Mouse (Mus musculus) right cerebral cortex, adult 2 months (tissue): ENCODE data around the gene Rapgef4.

ENCODE experiments used
- DNase-seq, 2 experiments: peaks; one replicate each; pipeline ENCODE4 v3.0.0; 2021 to 2022; ENCODE audit warnings: low spot score in 2 of 2

Rapgef4 gene

DNA sequence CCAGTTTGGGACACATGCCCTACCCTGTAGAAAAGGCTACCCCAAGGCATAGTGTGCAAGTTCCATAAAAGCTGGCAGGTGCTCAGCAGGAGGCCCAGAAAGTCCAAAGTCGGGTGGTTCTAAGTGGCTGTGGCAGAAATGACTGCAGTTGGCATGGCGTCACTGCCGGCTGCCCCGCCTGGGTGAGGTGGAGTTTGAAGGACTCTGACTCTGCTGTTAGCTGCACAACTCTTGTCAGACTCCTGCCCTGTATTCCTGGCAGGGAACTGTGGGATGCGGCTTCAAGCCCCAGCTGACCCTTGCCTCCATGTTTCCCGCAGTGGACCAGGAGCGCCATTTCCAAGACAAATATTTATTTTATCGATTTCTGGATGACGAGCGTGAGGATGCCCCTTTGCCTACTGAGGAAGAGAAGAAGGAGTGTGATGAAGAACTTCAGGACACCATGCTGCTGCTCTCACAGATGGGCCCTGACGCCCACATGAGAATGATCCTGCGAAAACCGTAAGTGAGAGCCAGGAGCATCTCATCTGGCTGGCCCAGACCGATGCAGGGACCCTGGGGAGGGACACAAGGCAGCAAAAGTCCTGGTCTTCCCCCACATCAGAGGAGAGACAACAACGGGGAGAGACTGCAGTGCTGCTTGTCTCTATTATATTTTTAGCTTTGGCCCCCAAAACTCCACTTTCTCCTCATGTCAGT lies 198.7 kb downstream of the Rapgef4 start:
- no peak for DNase-seq

DNA sequence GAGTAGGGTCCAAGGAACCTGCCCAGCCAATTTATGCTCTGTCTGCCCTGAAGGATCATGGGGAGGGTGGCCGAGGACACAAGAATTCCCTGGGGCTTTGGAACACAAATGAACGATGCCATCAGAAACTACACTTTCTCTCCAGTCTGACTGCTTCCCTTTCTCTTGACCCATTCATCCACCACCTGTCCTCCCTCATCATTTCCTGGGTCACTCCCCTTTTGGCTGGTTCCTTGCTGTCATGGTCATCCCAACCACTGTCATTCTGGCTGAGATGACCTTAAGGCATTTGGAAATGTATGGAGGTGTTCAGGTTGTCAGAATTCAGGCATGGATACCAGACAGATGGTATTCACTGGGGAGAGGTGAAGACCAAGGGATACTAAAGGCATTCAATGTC lies 200.4 kb downstream of the Rapgef4 start:
- no peak for DNase-seq

DNA sequence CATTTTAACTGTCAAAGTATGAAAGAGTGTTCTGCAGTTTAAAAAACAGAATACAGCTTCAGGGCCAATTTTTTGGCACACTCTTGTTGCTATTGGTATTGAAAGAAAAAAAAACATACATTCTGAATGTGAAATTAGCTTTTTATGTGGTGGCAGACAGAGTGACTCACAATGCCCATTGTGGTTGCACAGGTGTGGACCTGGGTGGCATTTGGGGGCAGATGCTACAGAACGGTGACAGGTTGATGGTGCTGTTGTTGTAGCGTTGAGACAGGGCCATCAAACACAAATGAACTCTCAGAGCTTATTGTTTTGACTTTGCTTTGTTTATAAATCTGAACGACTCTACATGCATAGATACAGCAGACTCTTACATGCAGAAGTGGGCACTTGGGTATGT lies 202.7 kb downstream of the Rapgef4 start:
- DNase-seq = no peak

DNA sequence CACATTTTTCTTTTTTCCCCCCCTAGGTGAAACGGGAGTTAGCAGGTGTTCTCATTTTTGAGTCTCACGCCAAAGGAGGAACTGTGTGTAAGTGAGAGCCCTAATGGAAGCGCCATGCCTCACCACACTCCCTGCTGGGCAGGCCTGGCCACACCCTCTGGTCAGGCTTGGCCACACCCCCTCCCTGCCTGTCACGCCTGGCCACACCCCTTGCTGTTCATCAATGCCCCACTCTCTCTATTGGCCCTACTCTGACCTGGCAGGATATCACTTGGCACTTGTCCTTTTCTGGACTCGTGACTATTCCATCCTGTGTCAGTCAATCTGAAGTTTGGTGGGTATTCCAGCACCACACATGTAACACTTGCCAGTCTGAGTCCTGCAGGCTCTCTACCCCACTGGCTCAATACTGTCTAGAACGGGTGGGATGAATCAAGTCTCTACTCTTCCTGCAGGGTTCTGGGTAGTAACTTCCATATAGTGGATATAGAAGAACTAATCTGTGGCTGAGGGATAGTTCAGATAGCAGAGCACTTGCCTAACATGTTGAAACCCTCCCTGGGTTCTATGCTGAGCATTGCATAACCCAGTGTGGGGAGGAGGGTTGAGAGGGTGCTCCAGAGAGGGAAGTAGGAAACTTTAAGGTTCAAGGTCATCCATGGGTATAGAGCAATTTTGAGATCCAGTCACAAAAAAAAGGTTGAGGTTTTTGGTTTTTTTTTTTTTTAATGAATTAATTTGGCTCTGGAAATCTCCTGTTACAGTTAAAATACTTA lies 215.3 kb downstream of the Rapgef4 start:
- DNase-seq = no peak

DNA sequence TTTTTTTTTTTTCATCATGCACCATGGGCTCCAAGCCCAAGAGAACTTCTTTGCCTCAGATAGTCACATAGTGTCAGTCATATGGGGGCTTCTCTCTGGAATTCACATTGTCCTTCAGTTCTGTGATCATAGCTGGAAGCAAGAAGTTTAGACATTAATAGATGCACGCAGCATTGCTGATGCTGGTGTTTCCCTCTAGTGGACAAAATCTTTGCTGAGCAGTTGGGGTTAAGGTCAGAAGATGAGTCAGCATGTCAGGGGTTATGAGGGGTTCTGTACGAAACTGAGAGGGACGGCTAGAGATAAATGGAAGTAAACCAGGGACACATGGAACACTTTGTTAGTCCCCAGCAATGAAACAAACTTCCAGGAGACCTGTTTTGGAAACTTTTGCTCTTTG lies 216.0 kb downstream of the Rapgef4 start:
- DNase-seq = no peak

DNA sequence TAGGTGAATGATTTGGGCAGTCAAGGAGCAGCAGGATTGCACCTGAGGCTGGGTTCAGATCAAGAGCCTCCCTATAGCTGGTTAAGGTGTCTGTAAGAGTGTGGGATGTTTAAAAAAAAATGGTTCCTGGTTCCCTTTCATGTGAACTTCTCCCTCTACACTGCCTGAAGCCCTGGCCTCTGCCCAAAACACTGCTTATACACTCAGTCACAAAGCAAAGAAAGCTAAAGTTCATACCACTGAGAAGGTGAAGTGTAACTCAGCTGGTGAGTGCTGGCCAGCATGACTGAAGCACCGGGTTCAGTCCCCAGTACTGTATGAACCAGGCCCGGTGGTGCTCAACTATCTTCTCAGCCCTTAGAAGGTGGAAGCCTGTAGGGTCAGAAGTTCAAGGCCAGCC lies 218.4 kb downstream of the Rapgef4 start:
- DNase-seq = no peak

DNA sequence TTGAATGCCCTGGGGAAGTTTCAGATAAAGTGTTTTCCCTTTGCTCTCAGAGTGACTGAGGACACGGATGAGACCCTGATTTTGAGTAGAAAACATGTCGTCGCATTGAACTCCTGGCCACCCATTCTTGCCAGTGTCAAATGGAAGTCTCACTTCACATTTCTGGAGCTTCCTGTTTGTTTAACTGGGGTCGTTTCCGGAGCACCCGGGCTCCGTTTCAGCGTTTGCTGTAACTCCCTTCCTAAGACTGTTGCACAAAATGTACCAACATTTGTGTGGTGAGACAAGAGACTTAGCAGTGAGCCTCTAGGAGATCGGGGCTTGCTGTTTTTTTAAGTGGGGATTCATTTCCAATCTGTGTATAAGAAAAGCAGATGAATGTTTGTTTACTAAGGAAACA lies 220.5 kb downstream of the Rapgef4 start:
- DNase-seq = no peak

DNA sequence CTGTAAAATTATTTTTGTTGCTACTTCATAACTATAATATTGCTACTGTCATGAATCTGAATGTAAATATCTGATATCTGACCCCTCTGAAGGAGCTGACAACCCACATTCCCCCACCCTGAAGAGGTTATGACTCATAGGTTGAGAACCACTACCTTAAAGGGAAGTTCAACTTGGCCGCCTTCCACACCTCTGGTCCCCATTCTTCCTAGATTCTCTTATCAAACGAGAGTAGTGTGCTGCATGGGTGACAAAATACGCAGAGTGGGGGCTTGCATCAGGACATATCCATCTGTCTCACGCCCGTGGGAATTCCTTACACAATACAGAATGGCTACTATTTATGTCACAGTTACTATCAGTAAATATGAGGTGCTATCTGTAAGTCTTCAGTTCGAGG lies 221.2 kb downstream of the Rapgef4 start:
- DNase-seq = no peak

DNA sequence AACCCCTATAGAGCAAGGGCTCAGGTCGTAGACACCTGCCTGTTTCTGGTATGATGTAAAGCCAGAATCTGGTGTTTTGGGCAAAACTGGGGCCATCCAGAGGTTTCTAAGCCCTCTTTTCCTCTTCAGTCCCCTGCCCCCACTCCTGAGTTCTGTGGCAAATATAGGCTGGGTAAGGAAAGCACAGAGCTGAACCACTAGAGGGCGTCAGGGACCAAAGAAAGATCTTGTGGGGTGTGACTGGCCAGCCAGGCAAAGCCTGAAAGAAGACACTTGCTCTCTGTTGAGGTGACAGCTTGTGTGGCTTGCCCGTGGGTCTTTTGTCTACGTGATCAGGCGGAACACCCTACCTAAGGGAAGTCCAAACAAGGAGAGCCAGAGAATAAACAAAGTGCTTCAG lies 222.6 kb downstream of the Rapgef4 start:
- peak; percentile 78 to 82 for DNase-seq

DNA sequence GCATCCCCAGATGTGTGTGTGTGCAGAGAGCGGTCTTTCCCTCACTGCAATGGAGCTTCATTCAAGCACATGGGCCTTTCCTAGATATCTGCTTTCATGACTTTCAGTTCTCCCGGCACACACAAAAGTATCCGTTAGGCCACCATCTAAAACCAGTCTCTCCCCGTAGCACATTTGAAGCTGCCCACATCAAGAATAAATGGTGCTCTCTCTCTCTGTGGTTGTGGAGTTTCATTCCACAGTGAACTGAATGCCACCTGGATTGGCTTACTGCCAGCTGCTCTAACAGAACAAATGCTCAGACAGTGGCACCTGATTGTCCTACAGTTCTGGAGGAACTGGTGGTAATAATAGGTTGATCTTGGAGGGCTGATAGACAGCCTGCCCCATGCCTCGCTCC lies 224.8 kb downstream of the Rapgef4 start:
- DNase-seq = no peak

DNA sequence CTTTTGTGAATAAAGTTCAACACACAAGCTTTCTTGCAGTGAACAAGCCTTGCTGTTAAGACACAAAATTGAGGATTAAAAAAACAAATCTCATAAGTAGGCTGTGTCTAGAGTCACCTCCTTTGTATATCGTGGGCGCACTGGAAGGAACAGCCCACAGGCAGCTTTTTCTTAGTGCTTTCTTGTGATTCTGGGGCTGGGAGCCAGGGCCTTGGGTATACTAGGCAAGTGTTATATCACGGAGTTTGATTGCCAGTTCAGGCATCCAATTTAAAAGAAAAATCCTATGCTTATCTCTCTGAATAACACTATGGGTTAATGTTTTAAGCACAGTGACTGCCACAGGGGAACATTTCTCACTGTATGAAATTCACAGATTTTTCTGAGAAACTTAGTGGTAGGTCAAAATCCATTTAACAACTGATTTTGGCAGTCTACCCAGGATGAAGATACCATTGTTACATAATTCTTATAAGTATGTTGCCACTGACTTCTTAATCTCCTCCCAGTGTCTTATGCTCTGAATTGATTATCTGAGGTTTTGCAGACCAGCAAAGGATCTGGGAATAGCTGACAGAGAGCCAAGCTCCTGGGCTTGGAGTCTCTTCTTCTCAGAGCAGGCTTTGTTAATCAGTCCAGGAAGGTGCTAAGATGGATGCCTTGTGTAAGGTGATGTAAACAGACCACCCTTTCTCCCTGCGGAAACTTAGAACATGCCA lies 225.6 kb downstream of the Rapgef4 start:
- DNase-seq = peak; percentile 29 to 32

DNA sequence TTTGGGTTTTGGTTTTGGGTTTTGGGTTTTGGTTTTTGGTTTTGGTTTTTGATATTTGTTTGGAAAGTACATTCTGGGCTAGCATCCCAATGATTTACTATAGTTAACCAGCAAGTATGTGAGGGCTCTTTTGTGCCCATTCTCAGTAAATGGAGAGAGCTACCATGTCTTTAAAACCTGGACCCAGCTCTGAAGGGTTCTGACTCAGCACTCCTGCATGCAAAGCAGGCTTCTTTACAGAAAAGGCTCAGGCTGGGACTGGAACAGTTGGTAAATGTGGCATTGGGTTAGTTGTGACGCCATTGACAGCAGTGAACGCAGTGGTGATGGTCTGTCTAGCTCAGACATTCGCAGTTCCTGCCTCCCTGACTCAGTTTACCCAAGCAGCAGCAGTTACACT lies 236.3 kb downstream of the Rapgef4 start:
- DNase-seq = no peak

DNA sequence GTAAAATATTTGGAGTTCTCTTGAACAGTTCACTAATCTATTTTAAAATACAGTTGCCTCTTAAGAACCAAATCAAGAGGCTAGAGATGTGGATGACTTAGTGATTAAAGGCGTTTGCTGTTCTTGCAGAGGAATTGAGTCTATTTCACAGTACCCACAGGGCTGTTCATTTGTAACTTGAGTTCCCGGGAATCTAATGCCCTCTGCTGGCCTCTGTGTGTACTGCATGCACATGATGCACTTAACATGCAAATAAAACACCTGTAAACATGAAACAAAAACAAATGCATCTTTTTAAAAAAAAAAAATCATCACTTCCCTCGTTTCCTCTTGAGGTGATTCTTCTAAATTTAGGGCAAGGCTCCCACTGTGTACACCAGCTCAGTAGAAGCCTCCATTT lies 238.9 kb downstream of the Rapgef4 start:
- peak; percentile 52 to 56 for DNase-seq

DNA sequence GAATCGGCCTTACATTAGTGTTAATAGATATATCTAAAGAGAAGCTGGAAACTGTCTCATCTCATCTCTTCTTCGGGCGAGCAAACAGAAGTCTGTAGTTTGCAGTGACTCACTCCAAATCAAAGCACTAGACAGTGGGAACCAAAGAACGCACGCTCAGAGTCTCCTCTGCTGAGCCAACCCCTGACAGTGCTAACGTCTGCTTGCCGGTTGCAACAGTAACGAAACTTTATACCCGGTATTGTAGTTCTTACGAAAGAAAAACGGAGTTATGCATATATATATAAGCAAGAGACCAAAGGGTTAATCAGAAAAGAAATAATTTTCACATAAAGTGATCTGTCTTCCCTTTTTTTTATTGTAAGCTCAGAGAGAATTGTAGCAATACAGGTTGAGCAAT lies 240.2 kb downstream of the Rapgef4 start:
- no peak for DNase-seq

DNA sequence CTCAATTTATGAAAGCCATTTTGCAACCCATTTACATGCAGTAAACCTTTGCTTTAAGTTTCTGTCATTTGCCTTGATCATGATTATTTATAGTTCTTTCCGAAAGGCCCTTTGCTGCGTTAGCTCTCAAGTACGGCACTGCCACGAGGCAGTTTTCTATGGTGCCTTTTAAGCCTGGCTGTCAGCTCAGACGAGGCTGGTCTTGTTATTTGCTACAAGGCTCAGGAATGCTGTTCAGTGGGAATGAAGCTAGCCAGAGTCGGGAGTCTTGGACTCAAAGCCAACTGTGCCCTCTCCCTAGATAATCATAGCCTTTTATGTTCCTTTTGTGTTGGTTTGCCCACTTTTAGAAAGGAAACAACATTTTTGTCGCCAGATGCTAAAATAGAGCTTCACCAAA lies 240.7 kb downstream of the Rapgef4 start:
- DNase-seq = no peak

DNA sequence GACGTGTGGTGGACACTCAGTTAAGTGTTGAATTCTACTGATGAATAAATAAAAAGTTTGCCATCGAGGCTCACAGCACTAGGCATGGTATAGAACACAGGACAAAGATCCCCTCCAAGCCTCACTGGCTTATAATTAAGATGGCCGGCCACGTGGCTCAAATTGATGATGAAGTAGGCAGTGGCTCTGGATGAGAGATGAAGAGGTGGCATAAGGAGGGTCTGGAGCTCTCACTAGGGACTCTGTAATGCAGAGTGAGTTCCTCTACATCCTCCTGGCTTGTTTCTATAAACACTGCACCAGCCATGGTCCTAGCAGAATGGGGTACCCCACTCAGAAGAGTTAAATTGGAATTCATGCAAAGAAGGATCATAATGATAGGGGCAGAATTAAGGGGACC lies 241.2 kb downstream of the Rapgef4 start:
- DNase-seq = no peak

DNA sequence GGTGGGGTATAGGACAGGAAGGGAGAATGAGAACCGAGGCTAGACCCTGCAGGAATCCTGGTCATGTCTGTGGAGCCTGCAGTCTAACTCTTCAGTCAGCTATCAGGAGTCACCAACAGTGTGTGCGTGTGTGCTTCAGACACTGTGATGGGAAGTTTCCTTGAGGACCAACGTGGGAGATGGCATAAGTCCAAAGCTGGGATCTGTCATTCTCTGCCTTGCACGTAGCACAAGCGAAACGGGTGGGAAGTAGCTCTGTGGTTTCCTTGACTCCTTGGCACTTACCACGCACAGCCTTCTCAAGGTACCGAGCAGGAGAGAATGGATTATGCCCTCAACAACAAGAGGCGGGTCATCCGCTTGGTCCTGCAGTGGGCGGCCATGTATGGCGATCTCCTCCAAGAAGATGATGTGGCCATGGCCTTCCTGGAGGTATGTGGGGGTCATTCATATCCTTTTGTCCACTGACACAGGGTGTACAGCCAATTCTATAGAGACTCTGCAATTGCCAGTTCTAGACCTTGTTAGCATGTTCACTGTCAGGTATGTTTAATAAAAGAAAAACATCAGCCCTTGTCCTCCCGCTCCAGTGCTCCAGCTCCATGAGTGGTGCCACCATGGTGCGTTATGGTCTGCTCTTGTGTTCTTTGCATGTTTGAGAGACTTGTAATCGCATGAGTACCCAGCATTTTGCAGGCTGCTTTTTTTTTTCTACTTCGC lies 241.9 kb downstream of the Rapgef4 start:
- peak; percentile 27 to 36 for DNase-seq

DNA sequence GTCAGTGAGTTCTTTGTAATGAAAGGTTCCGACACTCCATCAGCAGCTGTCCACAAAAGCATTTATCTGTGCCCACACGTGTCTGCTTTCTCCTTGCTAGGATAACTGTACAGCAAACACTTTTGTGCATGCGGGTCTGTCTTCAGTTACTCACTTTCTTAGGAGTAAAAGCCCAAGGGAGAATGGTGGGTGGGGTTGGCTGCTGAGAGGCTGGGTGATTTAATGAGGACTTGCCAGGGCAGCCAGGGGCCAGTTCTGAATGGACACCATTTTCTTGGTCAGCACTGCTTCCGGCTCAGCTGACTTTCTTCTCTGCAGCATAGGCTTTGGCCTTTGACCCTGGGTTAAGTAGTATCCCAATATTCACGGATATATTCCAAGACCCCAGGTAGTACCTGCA lies 242.4 kb downstream of the Rapgef4 start:
- DNase-seq = no peak

DNA sequence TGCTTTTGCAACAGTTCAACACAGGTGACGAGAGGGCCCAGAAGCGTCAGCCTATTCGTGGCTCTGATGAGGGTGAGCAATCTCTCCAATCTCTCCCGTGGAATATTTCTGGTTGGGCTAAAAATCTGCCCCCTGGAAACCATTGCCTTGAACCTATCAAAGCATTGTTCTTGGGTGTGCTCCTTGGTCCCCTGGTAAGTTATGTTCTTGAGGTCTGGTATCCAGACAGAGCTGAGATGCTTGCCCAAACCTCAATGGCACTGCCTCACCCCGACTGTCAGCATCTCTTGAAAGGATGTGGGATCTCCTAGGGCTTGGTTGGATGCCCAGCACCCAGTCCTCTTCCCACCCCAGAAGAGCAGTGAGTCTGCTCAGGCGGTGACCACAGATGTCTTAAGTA lies 245.0 kb downstream of the Rapgef4 start:
- DNase-seq = no peak

DNA sequence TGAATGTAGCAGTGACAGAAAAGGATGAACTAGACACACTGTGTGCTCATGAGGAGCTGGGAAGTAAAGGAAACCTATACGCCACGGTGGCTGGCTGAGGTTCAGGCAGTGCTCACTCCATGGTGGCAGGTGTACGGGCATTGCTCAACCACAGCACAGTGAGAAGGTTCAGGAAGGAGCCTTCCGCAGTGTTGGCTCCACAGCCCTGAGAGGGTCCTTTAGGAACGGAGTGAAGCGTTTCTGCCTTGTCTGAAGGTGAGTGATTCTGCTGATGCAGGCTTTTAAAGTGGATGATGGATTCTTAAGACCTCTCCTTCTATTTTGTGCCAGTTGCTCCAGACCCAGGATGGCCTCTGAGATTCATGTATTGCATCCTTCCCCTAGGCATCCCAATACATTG lies 246.4 kb downstream of the Rapgef4 start:
- no peak for DNase-seq

DNA sequence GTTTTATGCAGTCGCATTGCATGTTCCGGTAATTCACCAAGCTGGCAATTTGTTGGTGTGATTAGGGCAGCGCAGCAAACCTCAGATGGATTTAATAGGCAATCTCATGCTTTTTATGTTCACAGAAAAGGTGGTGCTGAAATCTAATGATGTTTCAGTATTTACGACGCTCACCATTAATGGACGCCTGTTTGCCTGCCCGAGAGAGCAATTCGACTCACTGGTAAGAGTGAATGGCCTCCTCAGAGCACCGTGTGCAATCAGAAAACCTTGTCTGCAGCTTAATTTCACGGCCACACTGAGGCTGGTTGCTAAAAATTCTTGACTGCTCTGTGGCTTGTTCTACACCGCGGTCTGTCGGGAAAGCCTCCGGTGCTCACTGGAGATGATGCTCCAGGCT lies 247.8 kb downstream of the Rapgef4 start:
- DNase-seq = no peak

DNA sequence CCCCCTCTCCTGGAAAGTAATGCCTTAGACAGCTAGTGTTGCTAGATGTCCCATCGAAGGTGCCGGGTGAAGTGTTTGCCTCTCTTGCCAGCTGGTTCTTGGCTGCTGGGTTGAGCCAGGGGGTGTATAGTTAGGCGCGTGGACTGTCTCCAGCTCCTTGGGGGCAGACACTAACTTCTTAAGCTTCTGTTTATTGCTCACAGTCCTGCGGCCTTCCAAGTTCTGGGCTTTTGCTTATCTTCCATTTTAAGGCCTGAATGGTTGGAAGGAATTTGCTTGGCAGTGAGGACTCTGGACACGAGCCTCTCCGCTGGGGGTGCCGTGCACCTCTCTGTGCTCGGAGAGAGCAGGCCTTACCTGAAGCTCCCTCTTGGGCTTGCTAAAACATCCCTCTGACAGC lies 249.5 kb downstream of the Rapgef4 start:
- no peak for DNase-seq
